Mouse (Mus musculus) T-cell, adult 2 months (primary cell): ENCODE results near the gene Dok1.

Experiments used
- DNase-seq: peaks from one replicate; pipeline ENCODE4 v3.0.0; 2022; ENCODE audit warnings: low spot score

The Dok1 gene

GRCm38 (mm10) chr6:83033249-83034185 is at the start of gene Dok1, which contains the start of gene Loxl3:
Dok1 (minus strand) TSS chr6:83033471.
Loxl3 (plus strand) TSS chr6:83034173.
- DNase-seq, result peak; percentile 58

GRCm38 (mm10) chr6:83080210-83080609 is 46.9 kb upstream of the Dok1 start:
- no peak for DNase-seq

GRCm38 (mm10) chr6:83078324-83078858 is 45.1 kb upstream of the Dok1 start:
- DNase-seq, result peak; percentile 97

- no peak for DNase-seq
These were observed 44.5 kb upstream of the Dok1 start, which contains the start of gene Pcgf1 for GRCm38 (mm10) chr6:83077630-83078323. Pcgf1 (plus strand) TSS chr6:83077869.

- DNase-seq, result peak; percentile 63
These were observed 41.7 kb upstream of the Dok1 start for GRCm38 (mm10) chr6:83074979-83075378.

- DNase-seq, result no peak
These were observed 37.9 kb upstream of the Dok1 start for GRCm38 (mm10) chr6:83071220-83071619.

- no peak for DNase-seq
These were observed 37.3 kb upstream of the Dok1 start for GRCm38 (mm10) chr6:83070311-83071219.

- no peak for DNase-seq
These were observed 36.8 kb upstream of the Dok1 start, which contains the start of gene Tlx2 for GRCm38 (mm10) chr6:83070247-83070310. Tlx2 (minus strand) TSS chr6:83070293.

- no peak for DNase-seq
These were observed 36.4 kb upstream of the Dok1 start for GRCm38 (mm10) chr6:83069488-83070246.

- no peak for DNase-seq
These were observed 35.6 kb upstream of the Dok1 start for GRCm38 (mm10) chr6:83068706-83069487.

GRCm38 (mm10) chr6:83068221-83068620 is 35.0 kb upstream of the Dok1 start:
- no peak for DNase-seq

GRCm38 (mm10) chr6:83066441-83066840 is 33.2 kb upstream of the Dok1 start:
- no peak for DNase-seq

- peak; percentile 43 for DNase-seq
These were observed 32.7 kb upstream of the Dok1 start for GRCm38 (mm10) chr6:83065995-83066394.

GRCm38 (mm10) chr6:83058725-83059124 is 25.5 kb upstream of the Dok1 start:
- no peak for DNase-seq

GRCm38 (mm10) chr6:83057790-83058189 is 24.5 kb upstream of the Dok1 start, which contains the start of gene Dqx1:
Dqx1 (plus strand) TSS chr6:83057844.
- DNase-seq, result no peak

- DNase-seq, result no peak
These were observed 21.7 kb upstream of the Dok1 start, which contains the start of gene Htra2 for GRCm38 (mm10) chr6:83054871-83055431. Htra2 (minus strand) TSS chr6:83055273.

- peak; percentile 97 for DNase-seq
These were observed 21.0 kb upstream of the Dok1 start, which contains the start of gene Aup1 for GRCm38 (mm10) chr6:83054074-83054851. Aup1 (plus strand) TSS chr6:83054521.

GRCm38 (mm10) chr6:83053136-83053960 is 20.1 kb upstream of the Dok1 start:
- peak; percentile 36 for DNase-seq
